Mouse (Mus musculus): Measurements from ENCODE around the gene Pdgfra.

GRCm38 (mm10) chr5:75214929-75215328, 62.8 kb downstream of the Pdgfra start:
- TF ChIP-seq MAFK (IDR thresholded peaks at IDR 0.05; ENCODE audit: insufficient read depth, low read depth, low read length) (peak; percentile 70), HCFC1 (IDR thresholded peaks at IDR 0.05; ENCODE audit: borderline replicate concordance, insufficient read depth, low read length) (no peak), ZNF384 (IDR thresholded peaks at IDR 0.05; ENCODE audit: low read depth, low read length) (no peak), ZC3H11A (IDR thresholded peaks at IDR 0.05; ENCODE audit: borderline replicate concordance, low read depth, low read length) (no peak), CHD2 (IDR thresholded peaks at IDR 0.05; ENCODE audit: low read depth, low read length) (no peak)
